Comparison of ENCODE assay signal across 16 mouse cellular contexts in genomic region chr5:110139325-110139724, GRCm38 (mm10).
"Had no signal": no experiment of that assay in that cellular context is flagged by ENCODE, and none has a peak within 500 bp of the region (broad histone marks: within the 10 kb centered on the region; RNA-seq: fewer than 3 reads in every experiment).

No protein-coding gene starts in this region.

- DNase-seq: retina, postnatal 1 day; right cerebral cortex, adult 18-20 months; right cerebral cortex, postnatal 14 days; right cerebral cortex, postnatal 25 days; right cerebral cortex, postnatal 4 days; spleen, adult 18-20 months; thymus, adult 18-20 months; thymus, adult 2 months; thymus, postnatal 14 days; thymus, postnatal 25 days; thymus, postnatal 36 days; thymus, postnatal 4 days had no signal

- H3K4me1 ChIP-seq: stomach, embryonic 15.5 days had no signal

- H3K9ac ChIP-seq: neural tube, embryonic 13.5 days; neural tube, embryonic 15.5 days; stomach, embryonic 15.5 days had no signal

- H3K4me3 ChIP-seq: neural tube, embryonic 13.5 days; neural tube, embryonic 15.5 days; stomach, embryonic 15.5 days had no signal

- H3K9me3 ChIP-seq: neural tube, embryonic 13.5 days; neural tube, embryonic 15.5 days; stomach, embryonic 15.5 days had no signal

- H3K27me3 ChIP-seq: neural tube, embryonic 13.5 days; neural tube, embryonic 15.5 days; stomach, embryonic 15.5 days had no signal

- H3K27ac ChIP-seq: neural tube, embryonic 13.5 days; neural tube, embryonic 15.5 days; stomach, embryonic 15.5 days; stomach, postnatal 0 days had no signal
